Mouse (Mus musculus): ENCODE results near the gene Nhsl2. TPM values are rescaled to one million over a fixed set of nuclear protein-coding genes. Genes with fewer than 3 reads are reported as not detected.

Gene Nhsl2
- polyA plus RNA-seq, 1 experiment, result 6.4 TPM

DNA sequence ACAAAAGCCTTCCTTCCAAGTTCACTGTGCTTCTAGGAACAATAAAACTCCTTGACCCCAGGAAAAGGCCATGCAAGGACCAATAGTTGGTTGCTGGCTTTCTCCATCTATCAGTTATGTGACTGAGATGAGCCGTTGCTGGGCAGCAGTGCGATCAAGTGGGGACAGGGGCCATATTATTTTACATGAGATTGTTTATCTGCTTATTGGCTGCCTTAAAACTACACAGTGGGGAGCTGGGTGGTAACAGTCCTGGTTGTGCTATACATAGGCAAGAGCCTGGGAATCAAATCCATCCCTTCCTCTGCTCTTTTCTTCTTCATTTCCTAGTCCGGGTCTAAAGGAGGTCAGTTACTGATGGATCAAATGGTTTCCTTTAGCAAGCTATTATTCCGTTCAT lies 53.4 kb downstream of the Nhsl2 start:
- no peak for DNase-seq (ENCODE audit: low spot score)

DNA sequence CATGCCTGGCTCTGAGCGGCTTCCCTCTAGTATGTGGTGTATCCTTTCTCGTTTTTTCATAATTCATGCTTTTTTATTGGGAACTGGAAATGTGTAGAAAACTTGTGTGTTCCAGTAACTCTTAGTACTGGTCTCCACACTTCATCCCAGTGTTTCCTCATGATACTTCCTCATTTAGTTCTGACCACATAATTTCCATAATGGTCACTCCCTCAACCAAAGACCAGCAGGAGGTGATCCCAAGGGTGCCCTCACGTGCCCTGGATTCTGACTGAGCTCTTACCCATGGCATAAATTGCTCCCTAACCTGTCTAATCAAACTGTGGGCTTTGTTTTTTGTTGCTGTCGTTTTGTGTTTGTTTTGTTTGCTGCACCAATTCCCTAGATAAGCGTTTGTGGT lies 58.1 kb downstream of the Nhsl2 start:
- no peak for DNase-seq (ENCODE audit: low spot score)

DNA sequence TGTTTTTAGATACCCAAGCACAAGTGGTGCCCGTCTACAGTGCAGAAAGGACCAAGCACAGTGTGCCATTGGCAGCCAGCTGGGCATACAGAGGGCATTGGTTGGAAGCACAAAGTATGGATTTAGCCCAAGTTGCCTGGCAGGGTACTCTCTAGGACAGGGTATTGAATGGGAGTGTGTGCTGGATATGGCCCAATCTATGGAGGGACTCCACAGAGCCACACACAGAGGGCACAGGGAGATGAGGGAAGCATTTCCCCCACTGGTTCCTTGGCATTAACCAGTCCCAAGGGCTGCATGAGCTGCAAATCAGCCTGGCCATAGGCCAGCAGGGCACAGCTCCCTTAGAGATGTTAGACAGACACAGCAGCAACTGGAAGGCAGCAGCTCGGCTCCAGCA lies 79.9 kb downstream of the Nhsl2 start:
- DNase-seq (ENCODE audit: low spot score), result no peak

DNA sequence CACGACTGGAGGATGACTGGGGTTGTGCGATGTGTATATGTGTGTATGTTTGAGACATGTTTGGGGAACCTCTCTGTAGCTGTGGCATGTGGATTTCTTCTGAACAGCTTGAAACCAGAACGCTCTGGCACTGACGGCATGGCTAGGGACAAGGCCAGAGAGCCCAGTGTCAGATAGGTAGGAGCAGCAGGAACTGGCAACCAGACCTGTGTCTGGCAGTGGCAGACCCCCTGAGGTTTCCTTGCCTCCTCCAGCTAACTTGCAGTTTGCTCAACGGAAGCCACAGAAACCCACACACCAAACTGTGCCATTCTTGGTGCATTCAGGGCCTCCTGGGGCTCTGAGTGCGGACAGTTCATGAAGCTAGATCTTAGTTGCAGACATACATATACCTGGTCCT lies 81.1 kb downstream of the Nhsl2 start:
- DNase-seq (ENCODE audit: low spot score), result no peak

DNA sequence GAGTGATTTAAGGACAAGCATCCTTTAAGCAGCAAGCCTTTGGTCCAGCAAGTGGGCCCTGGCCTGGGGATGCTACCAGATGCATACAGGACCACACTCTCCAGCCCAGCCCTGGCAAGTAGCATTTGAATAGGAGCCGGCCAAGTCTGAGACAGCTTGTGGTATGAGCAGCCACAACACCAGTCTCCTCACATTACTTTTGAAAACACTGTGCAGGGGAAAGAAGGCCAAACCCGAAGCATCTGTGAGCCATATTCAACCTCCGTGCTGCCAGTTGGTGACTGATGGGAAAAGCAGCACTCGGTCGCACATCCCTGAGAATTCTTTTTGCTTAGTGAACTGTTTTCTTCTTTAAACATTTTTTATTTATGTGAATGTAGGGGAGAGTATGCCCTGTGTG lies 81.8 kb downstream of the Nhsl2 start:
- DNase-seq (ENCODE audit: low spot score), result no peak

DNA sequence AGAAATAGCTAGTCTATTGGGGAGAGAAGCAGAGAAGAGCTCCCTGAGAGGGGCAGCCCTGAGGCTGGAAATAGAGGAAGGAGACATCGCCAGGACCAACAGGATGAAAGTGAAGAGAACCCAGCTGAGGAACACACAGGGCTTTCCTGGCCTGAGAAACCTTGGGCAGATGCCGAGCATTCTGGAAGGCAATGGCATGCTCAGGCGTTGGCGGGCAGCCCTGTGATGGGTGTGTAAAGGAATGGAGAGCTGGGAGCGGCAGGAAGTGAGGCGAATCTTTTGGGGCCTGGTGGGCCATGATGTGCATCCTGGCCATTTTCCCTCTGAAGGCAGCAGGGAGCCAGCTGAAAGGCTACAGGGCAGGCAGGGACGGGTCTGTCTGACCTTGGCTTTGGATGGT lies 83.1 kb downstream of the Nhsl2 start:
- DNase-seq (ENCODE audit: low spot score), result no peak

DNA sequence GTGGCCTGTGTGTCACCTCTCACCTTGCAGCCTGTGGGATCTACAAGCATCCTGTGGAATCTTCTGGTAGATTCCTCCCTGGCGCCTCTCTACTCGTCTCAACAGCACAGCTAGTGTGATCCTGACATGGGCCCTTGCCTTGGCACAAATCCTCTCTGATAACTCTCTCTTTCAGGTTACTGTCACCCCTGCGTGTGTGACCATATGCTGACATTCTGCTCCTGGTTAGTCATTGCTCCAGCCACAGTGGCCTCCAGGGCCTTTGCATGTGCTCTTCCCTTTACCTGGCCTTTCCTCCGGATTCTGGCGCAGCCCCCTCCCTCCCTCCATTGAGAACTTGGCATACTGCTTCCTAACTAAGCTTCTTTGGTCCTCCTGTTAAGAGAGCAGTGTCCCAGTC lies 84.2 kb downstream of the Nhsl2 start:
- DNase-seq (ENCODE audit: low spot score), result no peak

DNA sequence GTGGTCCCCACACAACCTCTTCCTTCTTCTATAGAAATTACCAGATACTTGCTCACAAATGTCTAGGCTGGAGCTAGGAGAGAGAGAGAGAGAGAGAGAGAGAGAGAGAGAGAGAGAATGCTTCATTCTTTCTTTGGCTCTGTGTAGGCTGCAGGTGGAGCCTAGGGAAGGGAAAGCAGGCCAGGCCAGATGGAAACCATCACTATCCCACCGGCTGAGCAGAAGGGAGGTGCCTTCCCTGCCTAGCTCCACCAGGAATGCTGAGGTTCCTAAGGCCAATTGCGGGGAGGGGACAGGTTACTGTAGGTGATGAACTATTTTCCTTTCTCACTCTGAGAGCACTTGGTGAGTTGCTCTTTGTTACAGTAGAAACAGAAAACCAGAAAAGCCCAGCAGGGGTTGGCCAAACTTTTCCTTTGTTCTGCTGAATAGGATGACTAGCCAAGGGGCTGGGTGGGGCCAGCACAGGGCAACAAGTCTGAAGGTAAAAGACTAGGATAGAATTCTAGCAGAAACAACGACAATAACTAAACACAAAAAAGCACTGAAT lies 86.2 kb downstream of the Nhsl2 start:
- DNase-seq (ENCODE audit: low spot score), result no peak

DNA sequence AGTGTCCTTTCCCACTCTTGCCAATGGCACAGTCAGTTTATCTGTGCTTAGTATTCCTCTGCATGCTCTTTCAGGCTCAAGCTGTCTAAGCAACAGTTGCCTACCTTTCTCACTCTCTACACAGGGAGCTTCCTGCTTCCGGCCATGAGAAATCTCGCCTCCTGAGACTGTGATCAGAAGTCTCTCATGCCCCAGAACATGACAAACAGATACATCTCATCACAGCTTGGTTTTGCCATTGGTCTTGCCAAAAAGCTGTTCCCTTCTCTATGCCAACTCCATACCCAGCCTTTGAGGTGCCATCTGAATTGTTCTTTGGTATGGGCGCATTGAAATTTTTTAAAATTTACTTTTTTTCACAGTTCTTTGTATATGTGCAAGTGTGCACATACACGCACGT lies 90.3 kb downstream of the Nhsl2 start:
- no peak for DNase-seq (ENCODE audit: low spot score)

DNA sequence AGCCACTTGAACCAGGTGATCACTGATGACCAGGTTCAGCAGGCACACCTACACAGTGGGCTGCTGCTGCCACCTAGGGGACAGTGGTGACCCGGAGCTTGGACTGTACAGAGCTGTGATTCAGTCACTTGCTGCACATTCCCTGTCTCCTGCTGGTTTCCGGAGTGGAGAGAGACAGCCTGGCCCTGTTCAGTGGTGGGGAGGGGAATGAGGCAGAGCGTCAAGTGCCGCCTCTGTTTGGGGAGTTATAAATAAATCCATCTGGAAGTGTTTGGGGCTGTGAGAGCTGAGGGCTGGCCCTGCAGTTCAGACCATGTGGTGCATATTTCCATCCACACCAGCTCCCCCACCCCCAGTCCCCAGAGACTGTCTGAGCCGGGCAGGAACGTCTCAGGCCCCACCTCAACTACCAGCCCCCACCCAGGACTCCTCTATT lies 93.3 kb downstream of the Nhsl2 start:
- peak; percentile 47 for DNase-seq (ENCODE audit: low spot score)

DNA sequence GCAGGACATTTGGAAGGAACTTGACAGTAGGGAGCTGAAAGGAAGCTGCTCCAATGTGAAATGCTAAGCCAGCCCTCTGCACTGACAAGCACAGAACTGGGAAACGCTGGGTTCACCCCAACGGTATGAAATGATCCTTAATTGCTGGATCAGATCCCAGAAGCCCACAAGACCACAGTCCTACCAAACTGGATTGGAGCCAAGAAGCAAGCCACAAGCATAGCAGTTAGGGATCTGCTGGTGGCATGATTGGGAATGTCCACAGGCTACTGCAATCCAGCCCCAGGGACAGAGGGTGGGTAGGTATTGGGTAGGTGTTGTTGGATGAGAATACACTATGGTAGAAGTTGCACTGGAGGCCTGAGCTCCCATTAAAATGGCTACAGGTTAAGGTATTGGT lies 94.6 kb downstream of the Nhsl2 start:
- no peak for DNase-seq (ENCODE audit: low spot score)

DNA sequence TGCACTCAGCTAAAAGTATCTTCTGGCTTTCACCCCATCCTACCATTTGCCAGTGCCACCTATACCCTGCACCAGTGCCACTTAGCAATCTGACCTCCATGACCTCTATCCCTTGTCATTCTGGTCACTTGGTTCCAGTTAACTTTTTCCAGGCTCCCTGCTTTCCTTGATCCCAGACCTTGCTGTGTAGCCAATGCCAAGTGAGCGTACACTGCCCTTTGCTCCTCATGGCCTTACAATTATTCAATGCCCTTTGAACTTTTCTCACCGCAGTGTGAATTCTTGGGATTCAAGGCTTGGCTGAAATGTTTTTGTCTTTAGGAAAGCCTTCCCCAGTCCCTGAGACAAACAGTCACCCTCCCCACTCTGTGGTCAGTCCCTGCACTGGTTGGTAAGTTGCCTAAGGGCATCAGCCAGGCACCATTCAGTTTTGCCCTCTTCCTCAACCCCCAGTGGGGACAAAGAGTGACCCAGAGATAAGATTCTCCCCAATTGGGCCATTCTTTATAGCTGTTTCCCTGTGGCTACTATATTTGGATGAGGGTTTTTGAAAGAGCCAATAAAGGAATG lies 95.7 kb downstream of the Nhsl2 start:
- DNase-seq (ENCODE audit: low spot score), result no peak

DNA sequence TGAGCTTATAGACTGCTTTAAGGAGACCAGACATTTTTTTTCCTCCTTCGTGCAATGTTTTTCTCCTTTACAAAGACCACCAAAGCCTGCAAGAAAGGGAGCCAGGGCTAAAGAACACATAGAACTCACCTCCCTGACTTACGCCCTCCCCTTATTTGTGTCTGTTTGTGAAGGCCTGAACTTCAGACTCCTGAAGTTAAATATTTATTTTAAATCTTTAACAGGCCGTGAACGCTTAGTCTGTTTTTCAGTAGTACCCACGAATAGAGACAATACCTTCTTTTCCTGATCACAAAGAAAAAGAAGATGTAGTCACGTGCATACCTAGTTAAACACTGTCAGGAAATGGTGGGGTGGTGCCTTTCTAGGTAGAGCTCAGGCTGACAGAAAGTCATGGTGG lies 103.3 kb downstream of the Nhsl2 start:
- no peak for DNase-seq (ENCODE audit: low spot score)

DNA sequence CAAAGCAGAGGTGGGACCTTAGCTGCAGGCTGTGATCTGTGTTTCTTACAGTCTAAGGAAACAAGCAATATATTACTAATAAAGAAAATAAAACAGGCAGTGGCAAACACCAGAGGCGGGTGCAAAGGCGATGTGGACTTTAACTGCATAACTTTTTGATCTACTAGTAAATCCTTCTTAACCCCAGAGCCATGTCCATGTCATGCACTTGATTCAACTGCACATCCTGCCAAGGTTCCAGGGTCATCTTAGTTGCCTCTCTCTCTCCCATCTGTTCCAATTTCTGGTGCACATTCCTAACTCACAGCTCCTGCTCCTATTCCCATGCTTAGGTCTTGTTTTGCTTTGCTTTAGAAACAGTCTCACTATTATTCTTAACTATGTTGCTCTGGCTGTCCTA lies 104.1 kb downstream of the Nhsl2 start:
- no peak for DNase-seq (ENCODE audit: low spot score)

DNA sequence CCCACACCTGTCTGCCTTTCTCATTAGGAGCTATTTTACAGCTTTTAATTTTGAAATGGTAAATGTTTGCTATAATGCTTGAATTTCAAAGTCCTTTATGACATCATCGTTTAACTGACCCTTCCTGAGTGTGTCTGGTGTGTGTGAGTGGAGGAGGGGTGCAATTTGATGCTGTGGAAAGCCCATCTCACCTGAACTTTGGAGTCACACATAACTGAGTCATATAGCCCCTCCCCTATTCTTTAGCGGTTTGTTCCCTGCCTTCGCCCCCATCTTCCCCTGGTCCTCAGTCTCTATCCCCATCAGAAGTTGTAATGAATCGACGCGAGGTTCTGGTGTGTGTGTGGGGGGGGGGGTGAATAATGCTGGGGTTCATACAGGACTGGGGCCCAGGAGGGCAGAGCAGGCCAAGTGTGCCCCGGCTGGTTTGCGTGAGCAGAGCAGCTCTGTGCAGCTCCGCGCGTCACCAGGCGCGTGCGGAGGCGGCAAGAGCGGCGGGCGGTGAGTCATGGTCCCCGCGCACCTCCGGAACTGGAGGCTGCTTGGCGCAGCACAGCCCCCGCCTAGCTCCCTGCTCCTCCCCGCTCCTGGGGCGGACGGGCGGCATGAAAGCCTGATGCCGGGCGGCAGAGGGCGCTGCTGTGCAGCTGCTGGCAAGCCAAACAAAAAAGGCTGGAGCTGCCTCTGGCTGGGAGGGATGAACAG lies 104.8 kb downstream of the Nhsl2 start:
- DNase-seq (ENCODE audit: low spot score), result peak; percentile 65

DNA sequence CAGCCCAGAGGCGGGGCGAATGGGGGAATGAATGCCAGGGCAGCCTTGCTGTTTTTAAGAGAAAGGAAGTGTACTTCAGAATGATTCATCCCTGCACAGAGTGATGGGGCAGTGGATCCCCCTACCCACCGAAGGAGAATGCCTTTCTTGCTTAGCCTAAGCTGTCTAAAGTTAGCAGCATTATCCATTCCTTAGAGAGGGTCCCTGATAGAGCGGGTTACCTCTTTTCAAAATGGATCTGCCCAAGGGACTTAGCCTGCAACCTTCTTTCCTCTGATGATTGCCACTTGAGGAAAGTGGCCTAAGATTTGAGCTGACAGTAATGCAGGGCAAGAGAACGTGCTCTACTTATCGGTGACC lies 105.3 kb downstream of the Nhsl2 start:
- no peak for DNase-seq (ENCODE audit: low spot score)

DNA sequence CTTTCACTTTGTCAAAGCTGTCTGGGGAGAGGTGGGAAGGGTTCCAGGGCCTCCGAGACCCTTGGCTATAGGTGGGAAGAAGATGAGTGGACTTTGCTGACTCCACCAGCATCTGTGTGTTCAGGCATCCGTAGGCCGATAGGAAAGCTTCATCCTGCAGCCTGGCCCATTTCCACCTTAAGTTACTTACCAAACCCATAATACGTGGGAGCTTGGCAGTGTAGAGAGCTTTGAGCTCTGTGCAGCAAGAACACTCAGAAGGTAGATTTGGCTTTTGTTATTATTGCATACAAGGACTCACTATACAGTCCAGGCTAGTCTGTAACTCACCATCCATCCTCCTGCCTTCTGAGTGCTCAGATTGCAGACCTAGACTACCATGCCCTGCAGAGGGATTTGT lies 112.7 kb downstream of the Nhsl2 start:
- no peak for DNase-seq (ENCODE audit: low spot score)

DNA sequence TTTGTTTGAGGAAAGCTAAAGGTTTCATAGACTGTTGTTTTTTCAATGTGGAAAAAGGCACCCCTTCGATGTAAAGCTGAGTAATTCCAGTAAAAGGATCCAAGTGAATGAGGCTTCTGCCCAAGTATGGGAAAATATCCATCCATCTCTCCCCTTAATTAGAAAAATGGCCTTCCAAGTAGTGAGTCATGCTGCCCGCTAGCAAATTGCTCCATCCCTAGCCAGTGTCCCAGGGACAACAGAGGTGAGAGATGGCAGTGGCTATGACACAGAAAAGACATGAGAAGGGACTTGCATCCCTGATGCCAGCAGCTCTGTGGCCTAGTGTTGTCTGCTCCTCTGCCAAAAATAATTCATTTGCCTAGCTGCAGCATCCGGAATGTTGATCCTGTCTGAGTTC lies 114.5 kb downstream of the Nhsl2 start:
- no peak for DNase-seq (ENCODE audit: low spot score)

DNA sequence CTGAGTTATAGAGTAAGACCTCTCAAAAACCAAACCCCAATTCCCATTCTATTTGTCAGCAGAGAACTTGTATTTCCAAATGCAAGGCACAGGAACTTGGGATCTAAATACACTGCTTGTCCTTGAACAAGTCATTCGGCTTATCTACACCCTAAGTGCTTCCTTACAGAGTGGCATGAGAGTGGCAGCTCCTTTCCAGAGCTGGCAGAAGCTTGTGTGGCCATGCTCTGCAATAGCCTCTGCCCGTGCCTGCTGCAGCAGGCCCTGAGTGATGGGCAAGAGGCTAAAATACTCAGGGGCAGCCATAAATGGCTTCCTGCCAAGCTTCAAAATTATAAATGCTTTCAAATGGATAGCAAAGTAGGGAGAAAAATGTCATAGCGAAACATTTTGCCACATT lies 123.8 kb downstream of the Nhsl2 start:
- DNase-seq (ENCODE audit: low spot score), result no peak

DNA sequence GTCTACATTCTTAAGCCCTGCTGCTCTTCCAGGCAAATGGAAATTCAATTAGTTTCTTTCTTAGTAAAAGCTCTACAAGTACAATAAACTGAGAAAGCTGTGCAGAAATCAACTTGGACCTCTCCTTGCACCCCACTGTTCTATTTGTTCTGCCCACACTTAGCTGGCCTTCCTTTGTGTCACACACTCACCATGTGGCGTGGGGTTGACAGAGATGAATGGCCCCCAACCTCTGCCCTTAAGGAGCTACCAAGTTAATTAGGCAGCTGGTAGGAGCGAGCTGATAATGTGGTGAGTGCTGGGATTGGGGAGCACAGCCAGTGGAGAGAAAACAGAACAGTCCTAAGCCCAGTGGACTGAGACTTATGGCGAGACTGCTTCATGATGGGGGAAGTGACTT lies 127.7 kb downstream of the Nhsl2 start:
- DNase-seq (ENCODE audit: low spot score), result no peak

DNA sequence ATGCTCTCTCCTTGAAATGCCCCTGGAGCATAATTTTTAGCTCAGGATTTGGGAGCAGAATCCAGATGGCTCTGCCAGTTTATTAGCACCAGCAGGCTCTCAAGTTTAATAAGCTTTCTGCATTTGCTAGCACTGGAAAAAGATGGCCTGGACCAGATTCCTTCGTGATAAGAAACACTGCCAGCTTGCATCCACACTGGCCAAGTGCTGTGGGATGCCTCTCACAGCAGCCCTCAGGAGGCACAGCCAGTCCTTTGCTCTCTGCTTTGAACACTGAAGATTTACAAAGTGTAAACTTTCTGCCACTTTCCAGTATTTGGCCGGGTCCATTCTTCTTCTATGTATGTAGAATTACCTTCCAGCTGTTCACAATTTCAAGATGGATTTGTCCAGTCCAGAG lies 129.7 kb downstream of the Nhsl2 start:
- DNase-seq (ENCODE audit: low spot score), result no peak

DNA sequence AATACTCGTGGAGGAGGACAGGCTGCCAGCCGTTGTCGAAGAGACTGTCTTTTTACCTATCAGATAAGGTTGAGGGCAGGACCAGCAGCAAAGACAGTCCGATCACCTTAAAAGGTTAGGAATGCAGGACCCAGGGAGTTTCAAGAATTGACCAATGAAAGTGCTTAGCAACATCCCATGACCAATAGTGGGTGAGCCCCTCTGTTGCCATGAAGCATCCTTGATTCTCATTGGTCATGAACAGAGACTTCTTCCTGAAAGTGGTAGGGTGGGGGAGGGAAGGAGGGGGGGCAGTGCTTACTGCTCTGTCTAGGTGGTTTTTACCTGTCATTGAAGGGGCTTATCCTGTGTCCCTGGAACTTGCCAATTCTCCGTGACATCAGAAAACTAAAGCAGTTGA lies 130.1 kb downstream of the Nhsl2 start:
- no peak for DNase-seq (ENCODE audit: low spot score)

DNA sequence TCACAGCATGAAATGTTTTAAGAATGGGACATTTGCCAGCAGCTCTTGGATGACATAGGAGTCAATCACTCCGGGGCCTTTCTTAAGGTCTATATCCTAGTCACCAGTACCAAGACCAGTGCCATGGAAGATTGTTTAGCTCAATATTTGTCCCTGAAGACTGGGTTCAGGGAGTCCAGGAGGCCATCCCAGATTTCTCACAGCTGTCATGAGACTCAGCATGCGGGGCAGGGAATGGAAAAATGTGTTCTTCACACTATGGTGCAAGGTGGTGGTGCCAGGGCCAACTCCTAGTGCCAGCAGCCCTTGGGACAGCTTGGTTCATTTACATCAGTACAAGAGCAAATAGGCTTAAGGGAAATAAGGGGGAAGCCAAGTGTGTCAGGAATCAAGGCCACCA lies 131.4 kb downstream of the Nhsl2 start:
- no peak for DNase-seq (ENCODE audit: low spot score)

DNA sequence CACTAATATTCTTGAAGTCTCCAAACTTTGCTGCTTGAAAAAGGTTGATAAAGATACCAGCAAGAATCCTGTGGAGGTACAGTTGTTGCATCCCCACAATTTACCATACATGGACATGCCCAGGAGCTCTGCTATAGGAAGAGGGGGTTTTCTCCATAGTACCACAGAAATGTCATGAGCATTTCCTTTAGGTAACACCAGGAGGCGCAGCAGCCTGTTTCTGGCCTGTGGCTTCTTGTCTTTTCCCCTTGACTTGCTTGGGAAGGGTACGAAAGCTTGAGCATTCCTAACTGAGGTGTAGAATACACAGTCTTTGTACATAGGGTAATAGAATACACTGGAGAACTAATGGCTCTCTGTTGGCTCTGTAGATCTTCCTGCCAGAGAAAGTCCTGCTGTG lies 132.3 kb downstream of the Nhsl2 start:
- no peak for DNase-seq (ENCODE audit: low spot score)

Data from urinary bladder, adult 2 months (tissue).